Mouse (Mus musculus) urinary bladder, adult 2 months (tissue): ENCODE data around the gene Tnip1. TPM values are rescaled to one million over a fixed set of nuclear protein-coding genes. Genes with fewer than 3 reads are reported as not detected.

Experiments used
- DNase-seq: peaks from one replicate; pipeline ENCODE4 v3.0.0; 2022; ENCODE audit warnings: low spot score
- polyA plus RNA-seq: library from polyadenylated mRNA; depleted of rRNA; stranded (reverse); fragments of >200 nt; gene quantifications from 2 replicates; pipeline ENCODE4 v1.2.3, GENCODE M21; 2012

Tnip1 gene
- polyA plus RNA-seq, 1 experiment: 19.5 TPM

GRCm38 (mm10) chr11:54934198-54934597 lies 28.5 kb downstream of the Tnip1 start:
- DNase-seq: no peak

- no peak for DNase-seq
Observed at GRCm38 (mm10) chr11:54932540-54932939, 30.2 kb downstream of the Tnip1 start.

- no peak for DNase-seq
Observed at GRCm38 (mm10) chr11:54931405-54932093, 31.2 kb downstream of the Tnip1 start.

DNA sequence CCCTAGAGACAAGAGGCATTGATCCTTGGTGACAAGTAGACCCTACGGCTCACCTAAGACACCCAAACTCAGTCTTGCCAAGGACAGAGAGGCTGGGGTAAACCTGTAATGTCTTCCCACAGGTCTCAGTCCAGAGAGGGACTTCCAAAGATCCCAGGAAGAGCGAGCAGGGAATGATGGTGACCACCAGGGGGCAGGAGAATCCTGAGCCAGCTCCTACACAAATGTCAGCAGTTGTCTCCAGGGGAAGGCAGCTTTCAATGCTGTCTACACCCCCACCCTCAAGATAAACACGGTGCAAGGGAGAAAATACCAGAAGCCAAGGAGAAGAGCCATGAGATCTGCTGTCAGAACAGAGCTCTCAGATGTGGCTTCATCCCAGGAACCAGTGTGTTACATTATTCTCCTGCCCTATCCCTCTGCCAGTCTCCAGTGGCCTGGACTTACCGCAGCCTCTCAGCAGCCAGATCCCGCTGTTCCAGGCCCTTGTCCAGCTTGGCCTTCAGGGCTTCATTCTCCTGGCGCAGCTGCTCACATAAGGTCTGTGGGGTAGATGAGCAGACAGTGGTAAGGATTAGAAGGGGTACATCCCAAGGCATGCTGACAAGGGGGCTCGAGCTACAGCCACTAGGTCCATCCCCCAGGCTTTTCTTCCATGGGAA lies 32.3 kb downstream of the Tnip1 start:
- DNase-seq: no peak

GRCm38 (mm10) chr11:54929744-54930143 lies 33.0 kb downstream of the Tnip1 start:
- DNase-seq: no peak

GRCm38 (mm10) chr11:54929290-54929689 lies 33.4 kb downstream of the Tnip1 start:
- no peak for DNase-seq

GRCm38 (mm10) chr11:54928886-54929285 lies 33.8 kb downstream of the Tnip1 start:
- DNase-seq: no peak

GRCm38 (mm10) chr11:54928219-54928618 lies 34.5 kb downstream of the Tnip1 start:
- DNase-seq: no peak

DNA sequence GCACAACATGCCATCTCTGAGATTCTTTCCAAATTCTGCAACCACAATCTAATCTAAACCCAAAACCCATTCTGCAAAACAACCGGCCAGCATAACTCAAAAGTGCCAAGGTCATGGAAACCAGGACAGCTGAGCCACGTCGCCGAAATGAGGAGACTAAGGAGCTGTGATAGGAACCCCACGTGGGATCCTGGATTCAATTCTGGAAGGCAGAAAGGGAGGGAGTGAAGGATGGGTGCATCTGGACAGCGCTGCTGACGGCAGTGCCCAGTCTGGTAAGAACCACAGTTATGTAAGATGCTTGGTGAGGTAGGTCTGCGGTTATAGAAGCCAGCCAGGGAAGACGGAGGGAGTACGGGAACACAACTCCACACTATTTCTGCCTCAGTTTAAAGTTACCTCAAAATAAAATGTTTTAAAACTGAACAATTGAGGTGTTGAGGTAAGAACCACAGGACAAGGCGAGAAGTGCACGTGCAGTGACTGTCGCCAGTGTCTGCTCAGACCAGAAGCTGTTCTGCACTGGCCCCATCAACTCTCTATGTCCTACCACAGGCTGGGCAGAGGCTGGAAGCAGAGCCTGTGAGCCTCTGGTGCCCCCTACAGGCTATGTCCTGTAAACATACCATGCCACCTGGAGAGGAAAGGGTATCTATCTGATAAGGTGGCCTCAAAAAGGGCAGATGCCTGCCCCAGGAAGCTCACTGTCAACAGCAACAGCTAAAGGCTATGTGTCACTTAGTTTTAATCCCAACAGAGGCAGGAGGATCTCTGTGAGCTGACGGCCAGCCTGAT lies 35.2 kb downstream of the Tnip1 start:
- no peak for DNase-seq

GRCm38 (mm10) chr11:54924145-54924544 lies 38.6 kb downstream of the Tnip1 start:
- no peak for DNase-seq

GRCm38 (mm10) chr11:54922488-54922887 lies 40.2 kb downstream of the Tnip1 start:
- no peak for DNase-seq

- DNase-seq: no peak
Observed at GRCm38 (mm10) chr11:54921798-54922197, 40.9 kb downstream of the Tnip1 start.

GRCm38 (mm10) chr11:54920973-54921580 lies 41.6 kb downstream of the Tnip1 start:
- no peak for DNase-seq

DNA sequence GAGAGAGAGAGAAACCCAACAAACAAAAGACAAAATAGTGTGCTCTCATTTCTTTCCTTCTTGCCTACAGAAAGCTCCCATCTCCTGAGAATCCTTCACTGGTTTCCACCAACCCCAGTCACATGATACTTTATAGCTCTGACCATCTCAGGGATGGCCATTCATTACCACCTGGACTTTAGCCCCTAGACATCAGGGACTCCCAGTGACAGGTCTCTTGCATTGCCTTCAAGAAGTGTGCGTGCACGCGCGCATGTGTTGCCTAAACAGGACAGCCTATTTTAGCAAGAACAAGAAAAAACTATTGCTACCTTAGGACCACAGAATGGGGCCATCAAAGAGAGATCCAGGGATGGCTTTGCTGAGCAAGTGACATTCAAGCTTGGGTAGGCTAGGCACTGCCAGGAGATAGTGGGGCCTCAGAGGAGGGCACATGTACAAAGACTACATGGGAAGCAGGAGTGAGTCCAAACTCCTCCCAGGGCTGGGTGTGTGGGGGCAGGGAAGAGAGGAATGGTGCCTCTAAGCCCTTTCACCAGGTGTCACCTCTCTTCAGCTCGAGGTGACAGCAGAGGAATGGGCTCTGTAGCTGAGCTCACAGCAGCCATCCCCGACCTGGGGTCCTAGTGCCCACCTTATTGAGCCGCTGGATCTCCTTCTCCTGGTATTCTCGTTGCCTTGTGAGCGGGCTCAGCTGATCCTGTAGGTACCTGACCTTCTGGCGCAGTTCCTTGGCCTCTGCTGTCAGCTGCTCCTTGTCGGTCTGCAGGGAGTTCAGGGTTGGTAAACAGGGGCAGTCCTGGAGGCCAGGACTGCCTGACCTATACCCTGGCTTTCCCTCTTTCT lies 42.4 kb downstream of the Tnip1 start:
- DNase-seq: no peak

DNA sequence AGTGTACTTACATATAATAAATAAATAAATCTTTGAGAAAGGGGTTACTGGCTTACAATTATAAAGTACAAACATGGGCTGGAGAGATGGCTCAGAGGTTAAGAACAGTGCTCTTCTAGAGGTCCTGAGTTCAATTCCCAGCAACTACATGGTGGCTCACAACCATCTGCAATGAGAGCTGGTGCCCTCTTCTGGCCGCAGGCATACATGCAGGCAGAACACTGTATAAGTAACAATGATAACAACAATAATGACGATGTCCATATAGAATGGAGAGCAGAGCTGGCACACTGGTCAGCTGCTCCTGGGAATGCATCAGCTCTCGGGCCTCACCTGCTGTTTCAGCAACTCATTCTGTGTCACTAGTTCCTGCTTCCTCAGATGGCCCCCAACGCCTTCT lies 44.4 kb downstream of the Tnip1 start:
- DNase-seq: no peak

DNA sequence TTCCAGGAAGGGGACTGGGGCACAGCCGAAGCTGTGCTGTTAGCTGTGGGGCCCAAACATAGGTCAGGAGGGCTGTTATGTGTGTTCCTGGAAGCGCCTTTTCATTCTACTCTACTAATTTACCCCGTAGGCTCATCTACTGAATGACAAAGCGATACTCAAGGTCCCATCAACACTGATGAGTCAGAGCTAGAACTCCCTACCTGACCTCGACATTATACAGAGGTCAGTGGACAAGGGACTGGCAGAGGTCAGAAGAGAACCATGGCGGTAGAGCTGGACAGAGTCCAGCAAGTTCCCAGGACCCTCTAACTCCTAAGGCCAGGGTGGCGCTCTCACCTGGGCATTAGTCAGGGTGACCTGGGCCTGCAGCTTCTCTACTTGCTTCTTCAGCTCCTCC lies 45.3 kb downstream of the Tnip1 start:
- DNase-seq: no peak

DNA sequence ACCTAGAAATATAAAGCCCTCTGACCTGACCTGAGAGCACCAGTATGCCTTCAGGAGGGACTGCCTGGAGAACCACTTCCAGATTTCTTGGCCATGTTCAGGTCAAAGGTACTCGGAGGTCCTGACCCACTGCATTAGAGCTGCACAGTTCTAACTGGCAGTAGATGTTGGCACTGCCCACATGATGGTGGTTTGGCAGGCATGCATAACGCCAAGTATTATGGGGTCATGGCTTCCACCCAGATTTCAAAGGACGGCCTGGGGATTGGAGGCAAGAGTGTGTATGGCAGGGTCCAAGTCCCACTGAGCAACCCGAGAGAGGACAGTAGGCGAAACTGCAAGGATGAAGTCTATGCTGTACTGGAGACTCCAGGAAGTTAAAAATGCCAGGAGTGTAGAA lies 48.9 kb downstream of the Tnip1 start:
- no peak for DNase-seq

- no peak for DNase-seq
Observed at GRCm38 (mm10) chr11:54912503-54913316, 50.0 kb downstream of the Tnip1 start.

GRCm38 (mm10) chr11:54911671-54912502 lies 50.8 kb downstream of the Tnip1 start:
- DNase-seq: no peak

DNA sequence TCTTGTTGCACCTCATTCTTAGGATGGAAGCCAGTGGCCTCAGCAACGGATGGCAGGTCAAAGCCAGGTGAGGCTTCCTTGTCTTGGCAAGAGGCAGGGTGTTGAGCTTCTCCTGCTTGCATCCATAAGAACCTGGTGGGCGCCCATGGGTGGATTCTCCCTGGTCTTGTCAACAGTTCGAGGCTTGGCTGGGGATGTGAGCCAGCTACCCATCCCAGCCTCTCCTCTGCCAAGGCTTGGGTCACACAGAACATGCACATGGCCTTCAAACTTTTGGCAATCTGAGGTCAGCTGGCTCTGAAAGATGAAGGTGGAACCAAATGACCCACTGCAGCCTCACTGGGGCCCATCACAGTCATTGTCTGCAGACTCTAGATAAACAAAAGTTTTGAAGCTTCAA lies 51.5 kb downstream of the Tnip1 start:
- no peak for DNase-seq
